24 mouse cellular contexts compared by ENCODE assay signal in genomic region chr9:118323796-118324195, GRCm38 (mm10).
DNase-seq lines count a peak whose midpoint lies in the region; ATAC-seq and TF ChIP-seq lines count a peak whose summit lies in the region.
"Had no signal": no experiment of that assay in that cellular context is flagged by ENCODE, and none has a peak within 500 bp of the region (broad histone marks: within the 10 kb centered on the region; RNA-seq: fewer than 3 reads in every experiment).

No protein-coding gene starts in this region.

- no peak for TF ChIP-seq POLR2A in heart, adult 2 months (IDR thresholded peaks at IDR 0.05; ENCODE audit: insufficient read depth, low read depth, low read length)

- no peak for TF ChIP-seq CTCF in heart, adult 2 months (IDR thresholded peaks at IDR 0.05)

- no peak overlapping the region for H3K9ac ChIP-seq in heart, embryonic 11.5 days (ENCODE audit: low read depth, low read length)
- no peak overlapping the region for H3K9ac ChIP-seq in heart, adult 2 months (ENCODE audit: low read depth, low read length)
- H3K9ac ChIP-seq in kidney, embryonic 15.5 days = no peak overlapping the region
- H3K9ac ChIP-seq in kidney, embryonic 14.5 days (ENCODE audit: low read depth, low read length) = no peak overlapping the region
- H3K9ac ChIP-seq: embryonic facial prominence, embryonic 13.5 days; forebrain, embryonic 13.5 days; hindbrain, embryonic 13.5 days had no signal

- H3K79me2 ChIP-seq in heart, adult 2 months (replicated peaks; ENCODE audit: control insufficient read depth, insufficient read depth, low read length) = no peaks in the 10 kb centered on the region

- no peak for ATAC-seq in heart, embryonic 11.5 days (replicated peaks; ENCODE audit: insufficient number of reproducible peaks, low FRiP score, low TSS enrichment)
- ATAC-seq in kidney, embryonic 15.5 days (replicated peaks; ENCODE audit: low FRiP score) = no peak; the same call in 1 of the 2 replicates
- ATAC-seq in kidney, embryonic 14.5 days (ENCODE audit: low FRiP score, low TSS enrichment) = no peak; the same call in 1 of the 2 replicates
- ATAC-seq: activated CD4-positive, CD25-positive, alpha-beta regulatory T cell, adult 4 months; forebrain, embryonic 13.5 days; hindbrain, postnatal 0 days had no signal

- H3K36me3 ChIP-seq in heart, embryonic 11.5 days (ENCODE audit: control insufficient read depth, insufficient read depth, low read length) = no peaks in the 10 kb centered on the region
- no peaks in the 10 kb centered on the region for H3K36me3 ChIP-seq in heart, adult 2 months (ENCODE audit: control insufficient read depth, insufficient read depth, low read length)
- H3K36me3 ChIP-seq in kidney, embryonic 15.5 days = no peaks in the 10 kb centered on the region
- H3K36me3 ChIP-seq in kidney, embryonic 14.5 days (ENCODE audit: control insufficient read depth, insufficient read depth, low read length) = no peaks in the 10 kb centered on the region
- no peaks in the 10 kb centered on the region for H3K36me3 ChIP-seq in embryonic facial prominence, embryonic 10.5 days (replicated peaks)
- H3K36me3 ChIP-seq: embryonic facial prominence, embryonic 13.5 days; G1E; hindbrain, embryonic 13.5 days had no signal

- intact Hi-C loops in heart, adult 2 months (cut with DNase I) = no loop called here
- intact Hi-C loops in gastrocnemius, postnatal 36 days (cut with DNase I) = no loop called here

- no peaks in the 10 kb centered on the region for H3K27me3 ChIP-seq in heart, embryonic 11.5 days (ENCODE audit: control insufficient read depth, insufficient read depth, low read length)
- no peaks in the 10 kb centered on the region for H3K27me3 ChIP-seq in heart, adult 2 months (ENCODE audit: control insufficient read depth, insufficient read depth, low read length)
- no peaks in the 10 kb centered on the region for H3K27me3 ChIP-seq in kidney, embryonic 15.5 days
- no peaks in the 10 kb centered on the region for H3K27me3 ChIP-seq in kidney, embryonic 14.5 days (ENCODE audit: control insufficient read depth, insufficient read depth, low read length)
- H3K27me3 ChIP-seq in embryonic facial prominence, embryonic 10.5 days (replicated peaks; ENCODE audit: low read depth, poor library complexity, severe bottlenecking) = no peaks in the 10 kb centered on the region
- H3K27me3 ChIP-seq: CH12.LX; embryonic facial prominence, embryonic 13.5 days; hindbrain, embryonic 13.5 days had no signal

- H3K4me1 ChIP-seq in heart, embryonic 11.5 days (ENCODE audit: control insufficient read depth, insufficient read depth, low read length) = no peaks in the 10 kb centered on the region
- no peaks in the 10 kb centered on the region for H3K4me1 ChIP-seq in heart, adult 2 months (ENCODE audit: control insufficient read depth, insufficient read depth, low read length)
- no peaks in the 10 kb centered on the region for H3K4me1 ChIP-seq in kidney, embryonic 15.5 days
- no peaks in the 10 kb centered on the region for H3K4me1 ChIP-seq in kidney, embryonic 14.5 days (ENCODE audit: control insufficient read depth, insufficient read depth, low read length)
- H3K4me1 ChIP-seq in embryonic facial prominence, embryonic 10.5 days = peaks cover 14% of the 10 kb centered on the region

- 40% methylated on average over 12 of the region's 12 CpGs for WGBS in heart, embryonic 11.5 days (ENCODE audit: insufficient replicate concordance)
- 52% methylated on average over 12 of the region's 12 CpGs for WGBS in heart, adult 2 months
- 38% methylated on average over 12 of the region's 12 CpGs for WGBS in kidney, embryonic 15.5 days
- WGBS in kidney, embryonic 14.5 days = 25% methylated on average over 12 of the region's 12 CpGs
- WGBS in embryonic facial prominence, embryonic 10.5 days = 39% methylated on average over 12 of the region's 12 CpGs

- H3K4me3 ChIP-seq in heart, embryonic 11.5 days (ENCODE audit: low read depth, low read length) = no peak overlapping the region
- no peak overlapping the region for H3K4me3 ChIP-seq in heart, adult 2 months
- no peak overlapping the region for H3K4me3 ChIP-seq in kidney, embryonic 15.5 days (replicated peaks)
- H3K4me3 ChIP-seq in kidney, embryonic 14.5 days (ENCODE audit: low read length) = no peak overlapping the region
- H3K4me3 ChIP-seq in embryonic facial prominence, embryonic 10.5 days = no peak overlapping the region
- H3K4me3 ChIP-seq: embryonic facial prominence, embryonic 13.5 days; forebrain, embryonic 13.5 days; gastrocnemius, adult 2 months; hindbrain, embryonic 13.5 days had no signal

- no peak overlapping the region for H3K27ac ChIP-seq in heart, embryonic 11.5 days (ENCODE audit: low read depth, low read length)
- H3K27ac ChIP-seq in heart, adult 2 months = no peak overlapping the region
- H3K27ac ChIP-seq in kidney, embryonic 15.5 days = no peak overlapping the region
- H3K27ac ChIP-seq in kidney, embryonic 14.5 days (ENCODE audit: low read depth, low read length) = no peak overlapping the region
- H3K27ac ChIP-seq in embryonic facial prominence, embryonic 10.5 days (replicated peaks) = 0 out of 2 replicates have a peak overlapping the region, but pooled peaks have one; percentile 6
- H3K27ac ChIP-seq: embryonic facial prominence, embryonic 13.5 days; forebrain, embryonic 13.5 days; gastrocnemius, adult 2 months; hindbrain, embryonic 13.5 days; hindbrain, postnatal 0 days had no signal

- no peak for TF ChIP-seq EP300 in heart, adult 2 months (IDR thresholded peaks at IDR 0.05; ENCODE audit: insufficient read depth, low read depth, low read length)

- no peaks in the 10 kb centered on the region for H3K9me3 ChIP-seq in heart, embryonic 11.5 days (replicated peaks; ENCODE audit: control insufficient read depth, low read length)
- no peaks in the 10 kb centered on the region for H3K9me3 ChIP-seq in kidney, embryonic 15.5 days (replicated peaks)
- no peaks in the 10 kb centered on the region for H3K9me3 ChIP-seq in kidney, embryonic 14.5 days (ENCODE audit: control insufficient read depth, low read length)
- no peaks in the 10 kb centered on the region for H3K9me3 ChIP-seq in embryonic facial prominence, embryonic 10.5 days
- H3K9me3 ChIP-seq: embryonic facial prominence, embryonic 13.5 days; forebrain, embryonic 13.5 days; hindbrain, embryonic 13.5 days had no signal

- DNase-seq in heart, adult 2 months = no peak
- DNase-seq in ovary, postnatal 36 days (ENCODE audit: low spot score) = peak; percentile 10
- no peak for DNase-seq in ovary, postnatal 14 days (ENCODE audit: low spot score)
- peak; percentile 20 for DNase-seq in embryonic facial prominence, embryonic 10.5 days (ENCODE audit: low spot score)
- DNase-seq in gastrocnemius, postnatal 36 days = no peak
- DNase-seq: adrenal gland, postnatal 14 days; cerebellum, adult 11-12 months; cerebellum, adult 9-10 months; cerebellum, postnatal 25 days; gastrocnemius, adult 2 months; gastrocnemius, postnatal 25 days; heart, adult 11 months; heart, postnatal 14 days; kidney, adult 11 months had no signal

- peak overlapping the region; percentile 24; the same call in 1 of the 2 replicates for H3K4me2 ChIP-seq in heart, embryonic 11.5 days
- H3K4me2 ChIP-seq in kidney, embryonic 15.5 days = 0 out of 2 replicates have a peak overlapping the region, but pooled peaks have one; percentile 1
- H3K4me2 ChIP-seq in kidney, embryonic 14.5 days (replicated peaks; ENCODE audit: low read depth, low read length) = no peak overlapping the region
- H3K4me2 ChIP-seq: embryonic facial prominence, embryonic 13.5 days; forebrain, embryonic 13.5 days; hindbrain, embryonic 13.5 days had no signal

Comparison
In these comparisons a context has a peak if more than half of its experiments do, and no peak if none do; other contexts are left out.
1. DNase-seq: peak in ovary, postnatal 36 days (single experiment) and embryonic facial prominence, embryonic 10.5 days (single experiment); none in heart, adult 2 months (0 of 2), ovary, postnatal 14 days (single experiment) and gastrocnemius, postnatal 36 days (0 of 2).